Mouse (Mus musculus) megakaryocyte-erythroid progenitor cell, adult 5-6 weeks (primary cell): Measurements from ENCODE around the gene Ing3. TPM values are rescaled to one million over a fixed set of nuclear protein-coding genes. Genes with fewer than 3 reads are reported as not detected.

Experiments
- ATAC-seq: replicated peaks from 2 replicates; pipeline ENCODE4 v1.8.0; 2016; ENCODE audit warnings: mild to moderate bottlenecking, inconsistent platforms; ENCODE audit not compliant: severe bottlenecking, poor library complexity, low FRiP score, low TSS enrichment
- total RNA-seq, 2 experiments: library from RNA; stranded (forward) in 1 of 2; stranded (reverse) in 1 of 2; fragments of 200-1000, 215-1000 nt in 1 of 2; fragments of >200 nt in 1 of 2; fragmentation: Nextera tagmentation in 1 of 2; gene quantifications; 2 replicates each; pipeline ENCODE4 v1.2.3; 2014 to 2017

The Ing3 gene
- total RNA-seq, 2 experiments from 2014 or later: 13.8 to 24.2 TPM

DNA sequence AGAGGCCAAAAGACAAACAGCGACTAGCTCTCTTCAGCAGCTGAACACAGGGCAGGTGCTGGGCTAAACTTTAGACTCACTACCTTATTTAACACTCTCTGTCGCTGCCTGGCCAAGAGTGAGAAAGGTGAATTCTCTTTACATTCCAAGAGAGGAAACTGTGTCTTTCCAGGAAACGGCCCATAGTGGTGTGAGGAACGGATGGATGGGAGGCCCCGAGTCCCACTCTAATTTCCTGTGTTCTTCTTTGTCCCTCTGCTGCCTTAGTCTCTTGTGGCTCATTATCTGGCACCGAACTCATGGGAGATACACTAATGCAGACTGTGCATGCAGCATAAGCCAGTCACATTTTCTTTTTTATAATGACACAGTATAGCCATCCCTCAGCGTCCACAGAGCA lies 68.3 kb downstream of the Ing3 start:
- no peak for ATAC-seq

DNA sequence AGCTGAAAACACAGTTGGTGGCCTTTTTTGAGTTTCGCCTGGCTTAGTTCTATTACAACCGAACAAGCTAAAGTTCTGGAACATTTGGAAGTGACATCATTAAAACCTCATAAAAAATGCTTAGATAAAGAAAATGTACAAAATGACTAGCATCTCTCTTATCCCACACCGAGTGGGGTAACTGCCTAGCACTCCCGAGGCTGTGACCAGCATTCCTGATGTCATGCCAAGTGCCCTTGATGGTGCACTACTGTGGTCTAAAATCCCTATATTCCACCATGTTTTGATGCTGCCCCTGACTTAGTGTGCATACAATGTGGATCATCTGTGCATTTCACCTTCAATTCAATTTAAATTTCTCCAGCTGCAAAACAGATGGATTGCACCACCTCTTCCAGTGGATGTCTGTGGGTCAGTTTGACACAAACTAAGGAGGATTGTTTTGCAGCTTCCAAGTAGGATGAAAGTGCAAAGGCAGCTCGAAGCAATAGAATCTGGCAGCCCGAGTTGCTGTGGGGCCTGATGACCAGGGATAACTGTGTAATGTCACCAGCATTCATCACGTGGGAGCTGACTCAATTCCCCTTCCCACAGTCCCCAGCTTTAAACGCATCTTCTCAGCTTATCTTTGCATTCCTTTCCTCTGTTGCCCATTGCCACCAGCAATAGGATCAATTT lies 69.5 kb downstream of the Ing3 start:
- no peak for ATAC-seq

DNA sequence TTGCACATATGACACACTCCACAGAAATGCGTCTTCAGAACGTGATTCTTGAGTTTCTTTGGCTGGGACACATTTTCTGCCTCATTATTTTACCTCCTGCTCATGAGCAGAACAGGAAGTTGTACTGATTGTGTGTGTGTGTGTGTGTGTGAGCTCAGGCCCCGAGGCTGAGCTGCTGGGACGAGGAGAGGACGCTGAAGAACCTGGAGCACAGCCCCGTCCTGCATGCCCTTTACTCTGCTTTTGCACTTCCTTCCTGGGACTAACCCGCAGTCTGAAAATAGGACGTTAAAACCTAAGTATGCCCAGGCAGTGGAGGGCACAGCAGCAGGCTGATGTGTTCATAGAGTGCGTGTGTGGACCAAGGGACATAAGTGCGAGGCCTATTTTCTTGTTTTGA lies 70.3 kb downstream of the Ing3 start:
- ATAC-seq: no peak

DNA sequence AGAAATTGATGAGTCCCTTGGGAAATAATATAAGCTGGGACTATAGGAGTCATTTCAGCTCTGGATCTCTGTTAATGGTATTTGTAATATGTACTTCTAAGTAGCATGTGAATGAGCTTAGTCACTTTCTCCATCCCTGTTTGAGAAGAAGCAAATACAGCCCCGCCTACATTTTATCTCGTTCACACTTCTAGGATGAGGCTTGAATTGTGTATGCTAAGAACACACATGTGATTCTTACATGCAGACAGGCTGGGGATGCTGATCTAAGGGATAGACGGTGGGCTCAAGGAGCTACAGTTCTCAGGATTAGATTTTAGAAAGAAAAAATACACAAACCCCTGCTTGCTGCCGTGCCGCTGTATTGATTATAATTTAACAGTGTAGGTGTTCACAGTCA lies 71.3 kb downstream of the Ing3 start:
- no peak for ATAC-seq

DNA sequence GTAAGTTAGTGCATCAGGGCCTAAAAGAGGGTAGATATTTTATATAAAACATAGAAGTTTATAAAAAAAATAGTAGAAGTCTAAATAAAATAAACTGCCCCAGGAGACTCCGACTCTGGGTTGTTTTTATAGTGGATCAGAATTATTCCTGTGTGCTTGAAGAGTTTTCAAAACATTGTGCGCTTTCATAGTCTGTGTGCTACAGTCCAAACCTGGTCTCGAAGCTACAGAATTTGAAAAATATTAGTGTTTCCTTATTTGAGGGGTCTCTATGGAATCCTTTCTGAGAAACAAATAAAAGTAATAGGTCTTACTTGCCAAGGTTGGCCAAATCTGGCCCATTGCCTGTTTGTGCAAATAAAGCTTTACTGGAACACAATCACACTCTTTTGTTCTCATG lies 71.9 kb downstream of the Ing3 start:
- no peak for ATAC-seq

DNA sequence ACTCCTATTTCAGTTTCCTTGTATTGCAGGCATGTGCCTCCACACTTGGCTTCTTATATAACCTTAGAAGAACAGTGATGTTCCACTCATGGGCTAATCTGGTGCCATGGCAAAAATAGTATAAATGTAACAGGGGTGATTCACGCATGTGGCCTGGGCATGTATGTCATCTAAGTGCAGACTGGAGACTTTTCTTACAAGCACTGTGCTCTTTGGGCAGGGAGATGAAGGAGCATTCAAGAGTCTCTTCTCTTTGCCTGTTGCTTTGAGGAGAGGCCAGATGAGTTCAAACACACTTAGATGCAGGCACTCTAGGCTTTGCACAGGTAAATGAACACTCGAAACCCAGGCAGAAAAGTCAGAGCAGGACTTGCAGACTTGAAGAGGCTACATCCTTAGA lies 74.8 kb downstream of the Ing3 start:
- ATAC-seq: no peak

Other genes with a start within 250 kb of the Ing3 start
- gene Tspan12, start 97.1 kb upstream of the Ing3 start, total RNA-seq (2014; fragmentation: Nextera tagmentation): not detected in 2 replicates
- gene Tspan12, start 97.1 kb upstream of the Ing3 start, total RNA-seq (2017): not detected in 2 replicates
- 3.2 and 3.8 TPM in 2 replicates for gene Cped1, start 36.3 kb downstream of the Ing3 start, total RNA-seq (2014; fragmentation: Nextera tagmentation)
- gene Cped1, start 36.3 kb downstream of the Ing3 start, total RNA-seq (2017): 0.42 and 0.91 TPM in 2 replicates